Mouse (Mus musculus) liver, embryonic 14.5 days (tissue): ENCODE results near the gene Enox1. TPM values are rescaled to one million over a fixed set of nuclear protein-coding genes. Genes with fewer than 3 reads are reported as not detected.

Source experiments
- ATAC-seq: fragments of 200-750 bp; cut with Nextera tagmentation; 2 replicates; pipeline ENCODE4 v1.8.0; 2017; ENCODE audit warnings: moderate number of reproducible peaks, mild to moderate bottlenecking, moderate library complexity; ENCODE audit not compliant: insufficient read depth
- DNase-seq, 3 experiments: peaks; one replicate each; pipeline ENCODE4 v3.0.0-alpha.2; 2012 to 2013; ENCODE audit warnings: low read depth in 3 of 3, low spot score in 3 of 3
- H3K27ac ChIP-seq: fragments of 300-500 bp; sonication (generic); 2 replicates; pipeline ENCODE4 v1.5.1; 2014; ENCODE audit warnings: moderate library complexity, mild to moderate bottlenecking, control low read depth, inconsistent platforms
- H3K27me3 ChIP-seq: fragments of 300-500 bp; sonication (generic); 2 replicates; pipeline ENCODE4 v1.6.1; 2014; ENCODE audit warnings: mild to moderate bottlenecking, low read length, moderate library complexity; ENCODE audit not compliant: control insufficient read depth, insufficient read depth
- H3K36me3 ChIP-seq: fragments of 300-500 bp; sonication (generic); replicated peaks from 2 replicates; pipeline ENCODE4 v1.6.1; 2014; ENCODE audit warnings: low read depth; ENCODE audit not compliant: control insufficient read depth, insufficient read depth
- H3K4me1 ChIP-seq, 2 experiments: fragments of 200-500 bp in 1 of 2; fragments of 300-500 bp in 1 of 2; sonication (generic) in 1 of 2; replicated peaks; 2 replicates each; pipeline ENCODE4 v1.6.1; 2012 to 2014; ENCODE audit warnings: antibody characterized with exemption in 1 of 2, inconsistent platforms in 1 of 2, low read length in 1 of 2; ENCODE audit not compliant: control insufficient read depth in 2 of 2, insufficient read depth in 2 of 2
- H3K4me2 ChIP-seq: fragments of 300-500 bp; sonication (generic); 2 replicates; pipeline ENCODE4 v1.6.1; 2014; ENCODE audit warnings: low read depth, mild to moderate bottlenecking, control low read depth, moderate library complexity
- H3K4me3 ChIP-seq, 2 experiments: fragments of 200-500 bp in 1 of 2; fragments of 300-500 bp in 1 of 2; sonication (generic) in 1 of 2; 2 replicates each; pipeline ENCODE4 v1.5.1; 2012 to 2014; ENCODE audit warnings: low read depth in 2 of 2, low read length in 2 of 2, mild to moderate bottlenecking in 2 of 2, control low read depth in 1 of 2, inconsistent platforms in 1 of 2, moderate library complexity in 1 of 2; ENCODE audit not compliant: insufficient read depth in 1 of 2
- H3K9ac ChIP-seq: fragments of 300-500 bp; sonication (generic); replicated peaks from 2 replicates; pipeline ENCODE4 v1.6.1; 2014; ENCODE audit warnings: mild to moderate bottlenecking, control low read depth, moderate library complexity
- H3K9me3 ChIP-seq: fragments of 300-500 bp; sonication (generic); 2 replicates; pipeline ENCODE4 v1.6.1; 2016; ENCODE audit warnings: low read length, mixed read lengths; ENCODE audit not compliant: control insufficient read depth
- CTCF ChIP-seq: IDR thresholded peaks from 2 replicates; pipeline ENCODE4 v1.5.1; 2016; ENCODE audit warnings: antibody characterized with exemption, low read depth, control low read depth
- EP300 ChIP-seq: IDR thresholded peaks from 2 replicates; pipeline ENCODE4 v1.6.1; 2016; ENCODE audit warnings: antibody characterized with exemption, low read depth
- WGBS: fragments of 180-500 bp; shearing (Covaris S2); extraction: QIAGEN DNeasy Blood & Tissue Kit; methylation state at CpG from one replicate; pipeline ENCODE4 v1.1.7; 2014; ENCODE audit not compliant: insufficient replicate concordance; 5-methylcytosine and 5-hydroxymethylcytosine counted together
- polyA plus RNA-seq, 2 experiments: library from polyadenylated mRNA; depleted of rRNA in 1 of 2; stranded (reverse) in 1 of 2; unstranded in 1 of 2; fragments of >200 nt; fragmentation: Nextera tagmentation in 1 of 2; extraction: Ambion mirVana in 1 of 2; gene quantifications; 2 replicates each; pipeline versions ENCODE4 v1.2.1 to v1.2.3; 2012 to 2014

Enox1 gene
- polyA plus RNA-seq, 2 experiments: 0.07 to 0.10 TPM

GRCm38 (mm10) chr14:77362662-77363061 is 206.1 kb downstream of the Enox1 start:
- no peak for TF ChIP-seq CTCF
- TF ChIP-seq EP300: no peak
- Histone ChIP-seq H3K4me3 (no peak overlapping the region), H3K4me2 (no peak overlapping the region), H3K9ac (no peak overlapping the region), H3K27ac (no peak overlapping the region), H3K27me3 (no peaks in the 10 kb centered on the region), H3K9me3 (no peaks in the 10 kb centered on the region), H3K36me3 (no peaks in the 10 kb centered on the region), H3K4me1 (no peaks in the 10 kb centered on the region)
- 67% methylated on average over 4 of the region's 4 CpGs for WGBS
- no peak for DNase-seq
- ATAC-seq: no peak

GRCm38 (mm10) chr14:77368411-77368810 is 211.8 kb downstream of the Enox1 start:
- H3K9me3 ChIP-seq: no peaks in the 10 kb centered on the region
- no peak overlapping the region for H3K9ac ChIP-seq
- no peaks in the 10 kb centered on the region for H3K27me3 ChIP-seq
- DNase-seq (no peak), ATAC-seq (no peak)
- H3K4me1 ChIP-seq: no peaks in the 10 kb centered on the region
- whole genome bisulfite sequencing: 65% methylated on average over 8 of the region's 8 CpGs
- TF ChIP-seq EP300 (no peak), CTCF (no peak)
- no peaks in the 10 kb centered on the region for H3K36me3 ChIP-seq
- H3K4me2 ChIP-seq: no peak overlapping the region
- H3K27ac ChIP-seq: no peak overlapping the region
- no peak overlapping the region for H3K4me3 ChIP-seq

GRCm38 (mm10) chr14:77369070-77369469 is 212.5 kb downstream of the Enox1 start:
- no peak for TF ChIP-seq CTCF
- TF ChIP-seq EP300: no peak
- no peak overlapping the region for H3K4me2 ChIP-seq
- H3K9ac ChIP-seq: no peak overlapping the region
- WGBS: 45% methylated on average over 2 of the region's 2 CpGs
- ATAC-seq (no peak), DNase-seq (no peak)
- no peak overlapping the region for H3K27ac ChIP-seq
- no peaks in the 10 kb centered on the region for H3K27me3 ChIP-seq
- H3K4me3 ChIP-seq: no peak overlapping the region
- no peaks in the 10 kb centered on the region for H3K9me3 ChIP-seq
- no peaks in the 10 kb centered on the region for H3K36me3 ChIP-seq
- no peaks in the 10 kb centered on the region for H3K4me1 ChIP-seq

- no peak for TF ChIP-seq CTCF
- no peak for TF ChIP-seq EP300
- WGBS: 60% methylated on average over 3 of the region's 3 CpGs
- ATAC-seq: no peak
Observed at GRCm38 (mm10) chr14:77370521-77370920, 214.0 kb downstream of the Enox1 start.

GRCm38 (mm10) chr14:77371977-77372376 is 215.4 kb downstream of the Enox1 start:
- no peak for DNase-seq
- Histone ChIP-seq H3K4me1 (peaks cover 0 to 2% of the 10 kb centered on the region in 2 experiments; a peak in 1 of 4 replicates), H3K4me3 (no peak overlapping the region), H3K27me3 (no peaks in the 10 kb centered on the region), H3K36me3 (no peaks in the 10 kb centered on the region), H3K9ac (no peak overlapping the region), H3K9me3 (no peaks in the 10 kb centered on the region), H3K27ac (no peak overlapping the region), H3K4me2 (no peak overlapping the region)
- WGBS: 60% methylated on average over 5 of the region's 5 CpGs
- TF ChIP-seq EP300: no peak
- peak; percentile 4; the same call in 1 of the 2 replicates for TF ChIP-seq CTCF
- ATAC-seq: no peak

More at GRCm38 (mm10) chr14:77370521-77370920, 214.0 kb downstream of the Enox1 start:
- DNase-seq: no peak
- no peak overlapping the region for H3K4me2 ChIP-seq
- no peaks in the 10 kb centered on the region for H3K36me3 ChIP-seq
- peaks cover 0 to 2% of the 10 kb centered on the region in 2 experiments; a peak in 1 of 4 replicates for H3K4me1 ChIP-seq
- H3K27ac ChIP-seq: no peak overlapping the region
- no peak overlapping the region for H3K9ac ChIP-seq
- no peaks in the 10 kb centered on the region for H3K27me3 ChIP-seq
- no peaks in the 10 kb centered on the region for H3K9me3 ChIP-seq
- H3K4me3 ChIP-seq: no peak overlapping the region
